Mouse (Mus musculus) megakaryocyte, embryonic 14.5 days (primary cell): ENCODE results near the gene Man2a2.

Experiments used
- FLI1 ChIP-seq: IDR thresholded peaks from 2 replicates; pipeline ENCODE4 v1.6.1; 2012; ENCODE audit warnings: low read length, inconsistent platforms, mixed read lengths
- GATA1 ChIP-seq: IDR thresholded peaks from 3 replicates; pipeline ENCODE4 v1.6.1; 2012; ENCODE audit warnings: mixed read lengths, low read length, inconsistent platforms, borderline replicate concordance

GRCm38 (mm10) chr7:80374733-80375132, 3.6 kb upstream of the Man2a2 start:
- TF ChIP-seq GATA1 = no peak
- no peak for TF ChIP-seq FLI1
